Mouse (Mus musculus) hindbrain, embryonic 16.5 days (tissue): ENCODE measurements around the gene Tigar. TPM values are rescaled to one million over a fixed set of nuclear protein-coding genes. Genes with fewer than 3 reads are reported as not detected.

Source experiments
- ATAC-seq: fragments of 200-750 bp; cut with Nextera tagmentation; 2 replicates; pipeline ENCODE4 v1.8.0; 2017; ENCODE audit warnings: moderate TSS enrichment, moderate library complexity
- H3K27ac ChIP-seq: fragments of 300-500 bp; sonication (generic); 2 replicates; pipeline ENCODE4 v1.5.1; 2014; ENCODE audit warnings: low read depth, mild to moderate bottlenecking, control low read depth, low read length, moderate library complexity
- H3K27me3 ChIP-seq: fragments of 300-500 bp; sonication (generic); replicated peaks from 2 replicates; pipeline ENCODE4 v1.6.1; 2014; ENCODE audit warnings: low read length; ENCODE audit not compliant: control insufficient read depth, insufficient read depth
- H3K36me3 ChIP-seq: fragments of 300-500 bp; sonication (generic); 2 replicates; pipeline ENCODE4 v1.6.1; 2014; ENCODE audit warnings: mild to moderate bottlenecking, low read length, moderate library complexity, mixed read lengths; ENCODE audit not compliant: control insufficient read depth, insufficient read depth
- H3K4me1 ChIP-seq: fragments of 300-500 bp; sonication (generic); 2 replicates; pipeline ENCODE4 v1.6.1; 2014; ENCODE audit warnings: low read depth, low read length; ENCODE audit not compliant: control insufficient read depth, insufficient read depth
- H3K4me2 ChIP-seq: fragments of 300-500 bp; sonication (generic); 2 replicates; pipeline ENCODE4 v1.6.1; 2014; ENCODE audit warnings: mild to moderate bottlenecking, low read length, control low read depth, moderate library complexity
- H3K4me3 ChIP-seq: fragments of 300-500 bp; sonication (generic); 2 replicates; pipeline ENCODE4 v1.5.1; 2014; ENCODE audit warnings: mild to moderate bottlenecking, low read length, control low read depth, moderate library complexity
- H3K9ac ChIP-seq: fragments of 300-500 bp; sonication (generic); 2 replicates; pipeline ENCODE4 v1.6.1; 2014; ENCODE audit warnings: low read depth, mild to moderate bottlenecking, control low read depth, low read length, moderate library complexity
- H3K9me3 ChIP-seq: fragments of 300-500 bp; sonication (generic); 2 replicates; pipeline ENCODE4 v1.6.1; 2014; ENCODE audit warnings: mild to moderate bottlenecking, low read length, moderate library complexity; ENCODE audit not compliant: control insufficient read depth
- WGBS: fragments of 180-500 bp; shearing (Covaris S2); extraction: QIAGEN DNeasy Blood & Tissue Kit; methylation state at CpG from one replicate; pipeline ENCODE4 v1.1.7; 2014; 5-methylcytosine and 5-hydroxymethylcytosine counted together
- polyA plus RNA-seq: library from polyadenylated mRNA; unstranded; fragments of >200 nt; fragmentation: Nextera tagmentation; extraction: Ambion mirVana; gene quantifications from 2 replicates; pipeline ENCODE4 v1.2.1, GENCODE M21; 2015

Gene Tigar
- polyA plus RNA-seq, 1 experiment from 2014 or later = 8.6 TPM

DNA sequence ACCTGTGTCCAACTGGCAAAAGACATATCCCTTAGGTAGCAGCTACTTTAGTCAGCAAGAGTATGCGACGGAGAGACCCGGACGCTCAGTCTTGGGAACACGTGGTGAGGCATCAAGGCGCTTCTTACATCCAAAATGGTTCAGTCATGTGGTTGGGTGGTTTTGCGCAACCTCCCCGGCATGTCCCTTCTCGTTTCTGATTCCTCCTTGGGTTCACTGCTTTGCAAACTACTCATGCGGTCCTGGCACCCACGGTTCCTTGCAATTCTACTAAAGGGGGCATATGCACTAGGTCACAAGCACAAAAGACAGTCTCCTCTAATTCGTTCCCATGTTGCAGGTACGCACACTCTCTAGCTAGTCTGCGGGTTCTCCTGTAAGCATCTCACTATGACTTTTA is 20.3 kb upstream of the Tigar start:
- Histone ChIP-seq H3K4me1 (no peaks in the 10 kb centered on the region), H3K4me3 (no peak overlapping the region), H3K4me2 (no peak overlapping the region), H3K27ac (no peak overlapping the region), H3K36me3 (no peaks in the 10 kb centered on the region), H3K9ac (no peak overlapping the region), H3K27me3 (no peaks in the 10 kb centered on the region), H3K9me3 (no peaks in the 10 kb centered on the region)
- WGBS = 94% methylated on average over 14 of the region's 14 CpGs
- no peak for ATAC-seq

DNA sequence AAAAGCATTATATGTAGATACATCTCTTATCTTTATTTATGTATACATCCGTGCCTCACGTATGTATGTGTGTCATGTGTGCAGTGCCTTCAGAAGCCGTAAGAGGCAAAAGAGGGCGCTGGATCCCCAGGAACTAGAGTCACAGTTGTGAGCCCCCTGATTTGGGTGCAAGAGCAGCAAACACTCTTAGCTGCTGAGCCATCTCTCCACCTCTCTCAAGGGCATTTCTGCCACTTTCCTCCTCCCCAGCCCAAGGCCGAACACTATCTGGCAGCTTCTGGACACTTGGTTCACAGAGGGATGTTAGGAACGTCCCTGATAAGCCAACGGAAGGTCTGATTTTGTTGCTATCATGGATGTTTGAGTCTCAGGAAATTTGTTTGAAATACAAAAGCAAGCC is 14.1 kb upstream of the Tigar start:
- H3K27ac ChIP-seq = no peak overlapping the region
- 87% methylated on average over 7 of the region's 7 CpGs for WGBS
- H3K4me3 ChIP-seq = no peak overlapping the region
- no peaks in the 10 kb centered on the region for H3K9me3 ChIP-seq
- no peaks in the 10 kb centered on the region for H3K4me1 ChIP-seq
- H3K4me2 ChIP-seq = no peak overlapping the region
- ATAC-seq = no peak
- no peak overlapping the region for H3K9ac ChIP-seq
- no peaks in the 10 kb centered on the region for H3K27me3 ChIP-seq
- no peaks in the 10 kb centered on the region for H3K36me3 ChIP-seq

DNA sequence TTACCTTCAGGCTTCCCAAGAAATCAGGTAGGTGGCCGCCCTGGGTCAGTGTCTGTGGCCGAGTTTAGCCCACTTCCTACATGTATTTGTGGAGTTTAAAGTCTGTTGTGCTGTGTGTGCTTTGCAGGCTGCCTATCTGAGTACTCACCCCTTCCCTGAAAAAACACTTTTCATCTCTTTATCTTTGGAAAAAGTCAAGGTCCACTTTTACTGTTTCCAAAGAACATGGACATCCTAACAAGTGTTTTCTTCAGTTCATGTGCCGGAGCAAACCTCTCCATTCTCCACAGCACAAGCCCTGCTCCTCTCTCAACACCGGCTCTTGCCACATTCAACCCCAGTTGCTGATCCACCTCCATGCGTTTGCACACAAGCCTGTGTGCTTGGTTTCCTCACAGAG is 13.6 kb upstream of the Tigar start:
- no peak for ATAC-seq
- H3K36me3 ChIP-seq = no peaks in the 10 kb centered on the region
- H3K9ac ChIP-seq = no peak overlapping the region
- H3K4me2 ChIP-seq = no peak overlapping the region
- H3K27ac ChIP-seq = no peak overlapping the region
- 90% methylated on average over 5 of the region's 5 CpGs for WGBS
- no peak overlapping the region for H3K4me3 ChIP-seq
- no peaks in the 10 kb centered on the region for H3K27me3 ChIP-seq
- no peaks in the 10 kb centered on the region for H3K9me3 ChIP-seq
- H3K4me1 ChIP-seq = no peaks in the 10 kb centered on the region

DNA sequence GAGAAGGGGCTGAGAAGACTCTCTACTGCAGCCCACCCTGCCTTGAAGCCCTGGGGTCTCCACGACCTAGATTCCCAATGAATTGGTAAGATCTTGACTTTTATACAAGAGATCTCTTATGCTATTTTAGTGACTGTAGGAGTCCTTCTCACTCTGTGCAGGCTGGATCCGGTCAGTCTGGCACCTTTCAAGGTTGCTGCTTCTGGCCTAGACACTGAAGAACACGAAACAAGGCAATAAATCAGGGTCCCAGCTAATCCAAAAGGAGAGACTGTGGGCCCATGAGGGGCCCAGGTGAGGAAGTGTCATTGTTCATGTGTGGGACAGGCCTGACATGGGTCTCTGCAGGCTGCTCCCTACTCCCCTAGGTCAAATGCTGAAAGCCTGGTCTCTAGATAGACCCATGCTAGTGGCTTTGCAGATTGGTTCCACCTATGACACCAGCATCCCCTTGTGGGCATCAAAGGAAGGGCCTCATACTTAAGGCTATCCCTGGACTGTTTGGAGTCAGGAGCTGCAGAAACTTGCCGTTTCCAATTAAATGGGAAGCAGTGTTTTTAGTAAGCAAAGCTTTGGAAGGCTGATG is 13.0 kb upstream of the Tigar start:
- H3K4me1 ChIP-seq = no peaks in the 10 kb centered on the region
- H3K4me2 ChIP-seq = no peak overlapping the region
- H3K27ac ChIP-seq = no peak overlapping the region
- H3K9me3 ChIP-seq = no peaks in the 10 kb centered on the region
- no peak overlapping the region for H3K4me3 ChIP-seq
- no peak overlapping the region for H3K9ac ChIP-seq
- ATAC-seq = no peak
- H3K36me3 ChIP-seq = no peaks in the 10 kb centered on the region
- no peaks in the 10 kb centered on the region for H3K27me3 ChIP-seq
- WGBS = 87% methylated on average over 4 of the region's 4 CpGs

DNA sequence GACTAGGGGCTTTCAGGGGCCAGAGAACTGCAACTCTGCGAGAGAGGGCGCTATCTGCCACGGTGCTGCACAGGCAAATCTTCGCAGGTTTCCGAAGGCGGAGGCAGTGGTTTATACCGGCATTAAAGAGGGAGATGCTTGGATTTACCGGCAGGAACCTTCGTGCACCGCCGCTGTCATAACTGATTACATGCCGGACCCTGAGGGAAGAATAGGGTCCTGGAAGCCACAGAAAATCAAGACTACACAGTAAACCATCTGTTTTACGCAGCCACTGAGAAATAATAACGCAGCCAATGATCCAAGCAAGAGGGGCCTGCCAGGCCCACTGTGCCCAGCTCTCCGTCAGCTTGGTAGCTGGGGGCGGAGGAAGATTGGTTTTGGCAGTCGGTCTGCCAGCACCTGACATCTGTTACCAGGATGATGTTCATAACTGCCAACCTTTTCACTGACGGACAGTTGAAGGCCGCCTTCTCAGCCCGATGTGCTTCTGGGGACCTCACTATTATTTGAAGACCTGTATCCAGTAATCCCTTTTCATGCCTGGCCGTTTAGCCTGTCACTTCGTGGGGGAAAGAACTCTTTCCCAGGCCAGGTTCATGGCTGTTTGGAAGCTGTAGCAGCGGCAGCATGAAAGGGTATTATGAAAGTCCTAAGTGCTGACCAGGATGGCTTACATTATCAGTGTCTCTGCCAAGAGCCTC is 5.5 kb upstream of the Tigar start:
- H3K27ac ChIP-seq = peak overlapping the region; percentile 9; the same call in 1 of the 2 replicates
- peak; percentile 76; the same call in 1 of the 2 replicates for ATAC-seq
- H3K4me2 ChIP-seq = no peak overlapping the region; the same call in 1 of the 2 replicates
- no peaks in the 10 kb centered on the region for H3K4me1 ChIP-seq
- no peak overlapping the region for H3K9ac ChIP-seq
- no peaks in the 10 kb centered on the region for H3K9me3 ChIP-seq
- 42% methylated on average over 23 of the region's 23 CpGs for WGBS
- H3K36me3 ChIP-seq = no peaks in the 10 kb centered on the region
- H3K4me3 ChIP-seq = no peak overlapping the region
- H3K27me3 ChIP-seq = no peaks in the 10 kb centered on the region

DNA sequence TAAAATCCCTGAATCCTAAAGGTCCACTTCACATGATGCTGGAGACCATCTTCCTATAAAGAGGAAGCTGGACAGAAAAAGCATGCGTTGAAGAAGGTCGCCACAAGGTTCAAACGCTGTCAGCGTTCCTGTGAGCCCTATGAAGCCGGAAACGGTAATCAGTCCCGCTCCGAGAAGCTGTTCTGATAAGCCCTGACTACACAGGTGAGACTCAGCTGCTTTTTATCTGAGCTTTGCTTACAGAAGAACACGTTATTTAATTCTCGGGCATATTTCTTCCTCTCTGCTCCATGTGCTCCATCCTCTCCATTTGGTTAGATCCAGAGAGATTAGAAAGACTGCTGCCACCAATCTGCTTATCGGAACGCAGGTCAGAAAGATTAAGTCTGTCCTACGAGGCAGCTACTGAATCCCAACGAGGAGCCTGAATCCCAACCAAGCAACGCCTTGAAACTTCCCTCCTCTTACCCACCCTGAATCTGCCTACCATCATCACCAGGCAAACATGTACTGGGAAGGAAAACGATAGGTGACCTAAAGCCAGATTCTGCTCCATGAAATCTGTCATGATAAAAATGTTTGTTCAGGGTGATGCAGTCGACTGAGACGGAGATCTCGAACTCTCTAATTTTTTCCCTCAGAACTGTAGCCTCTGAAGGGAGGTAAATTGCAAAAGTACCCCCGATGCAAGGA is 843 bp downstream of the Tigar start:
- 43% methylated on average over 20 of the region's 20 CpGs for WGBS
- Histone ChIP-seq H3K27ac (no peak overlapping the region), H3K36me3 (no peaks in the 10 kb centered on the region), H3K9ac (peak overlapping the region; percentile 59), H3K4me3 (peak overlapping the region; percentile 56), H3K4me2 (peak overlapping the region; percentile 85), H3K4me1 (peaks cover 8% of the 10 kb centered on the region), H3K27me3 (no peaks in the 10 kb centered on the region), H3K9me3 (no peaks in the 10 kb centered on the region)
- no peak for ATAC-seq

DNA sequence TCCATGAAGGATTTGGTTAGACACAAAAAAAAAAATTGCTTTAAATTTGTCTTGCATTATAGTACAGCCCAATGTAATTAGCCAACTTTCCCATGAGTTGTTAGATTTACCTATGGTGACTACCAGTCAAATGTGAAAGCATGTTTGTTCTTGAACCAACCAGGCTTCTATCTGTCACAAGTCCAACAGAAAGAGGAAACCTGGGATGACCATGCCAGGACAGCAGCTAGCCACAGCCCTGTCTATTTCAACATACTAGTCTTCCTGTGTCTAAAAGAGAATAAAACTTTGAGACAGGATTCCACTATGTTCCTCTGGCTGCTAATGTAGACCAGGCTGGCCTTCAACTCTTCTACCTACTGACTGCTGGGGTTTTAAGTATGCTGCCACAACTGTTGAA is 1.9 kb downstream of the Tigar start:
- H3K9me3 ChIP-seq = no peaks in the 10 kb centered on the region
- no peak overlapping the region for H3K27ac ChIP-seq
- H3K9ac ChIP-seq = no peak overlapping the region
- H3K4me2 ChIP-seq = no peak overlapping the region
- H3K36me3 ChIP-seq = no peaks in the 10 kb centered on the region
- no peaks in the 10 kb centered on the region for H3K27me3 ChIP-seq
- no peak for ATAC-seq
- H3K4me1 ChIP-seq = peaks cover 8% of the 10 kb centered on the region
- no peak overlapping the region for H3K4me3 ChIP-seq

DNA sequence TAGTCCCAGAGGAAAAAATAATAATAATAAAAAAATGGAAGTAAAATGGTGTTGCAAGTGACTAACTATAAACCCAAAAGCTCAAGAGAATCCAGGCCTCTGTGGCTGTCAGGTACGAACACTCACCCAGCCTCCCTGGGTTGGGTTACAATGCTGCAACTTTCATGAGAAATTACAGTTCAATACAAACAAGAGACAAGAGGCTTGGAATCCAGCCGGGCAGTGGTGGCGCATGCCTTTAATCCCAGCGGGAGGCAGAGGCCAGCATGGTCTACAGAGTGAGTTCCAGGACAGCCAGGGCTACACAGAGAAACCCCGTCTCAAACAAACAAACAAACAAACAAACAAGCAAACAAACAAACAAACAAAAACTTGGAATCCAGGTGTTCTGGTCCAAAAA is 2.6 kb downstream of the Tigar start:
- Histone ChIP-seq H3K27ac (no peak overlapping the region), H3K4me2 (no peak overlapping the region), H3K9ac (no peak overlapping the region), H3K27me3 (no peaks in the 10 kb centered on the region), H3K4me1 (peaks cover 8% of the 10 kb centered on the region), H3K9me3 (no peaks in the 10 kb centered on the region), H3K4me3 (no peak overlapping the region), H3K36me3 (no peaks in the 10 kb centered on the region)
- no peak for ATAC-seq
- WGBS = 50% methylated on average over 5 of the region's 5 CpGs

DNA sequence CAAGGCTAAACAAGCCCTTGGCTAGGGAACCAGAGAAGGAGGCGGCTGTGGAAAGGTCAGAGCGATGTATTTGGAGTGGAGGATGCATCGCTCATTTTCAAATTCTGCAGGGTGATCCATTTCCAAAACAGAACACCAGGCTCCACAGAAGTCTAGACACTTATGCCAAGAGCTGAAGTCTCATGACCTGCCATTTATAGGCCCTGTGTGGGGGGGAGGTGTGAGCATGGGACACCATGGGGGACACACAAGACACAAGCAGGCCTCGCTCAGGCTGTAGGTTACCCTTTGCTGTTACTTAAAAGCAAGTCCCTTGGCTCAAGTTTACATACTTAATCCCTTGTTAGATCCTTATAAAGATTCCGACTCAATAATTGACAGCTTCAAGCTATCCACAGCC is 3.2 kb downstream of the Tigar start:
- no peaks in the 10 kb centered on the region for H3K27me3 ChIP-seq

More for the DNA sequence above, 3.2 kb downstream of the Tigar start:
- no peak overlapping the region for H3K4me3 ChIP-seq
- no peaks in the 10 kb centered on the region for H3K9me3 ChIP-seq
- WGBS = 86% methylated on average over 5 of the region's 5 CpGs
- no peak overlapping the region for H3K4me2 ChIP-seq
- ATAC-seq = no peak
- peaks cover 8% of the 10 kb centered on the region for H3K4me1 ChIP-seq
- no peaks in the 10 kb centered on the region for H3K36me3 ChIP-seq
- H3K27ac ChIP-seq = no peak overlapping the region
- no peak overlapping the region for H3K9ac ChIP-seq
